Mouse (Mus musculus): ENCODE measurements around the gene Eef1akmt2. TPM values are rescaled to one million over a fixed set of nuclear protein-coding genes. Genes with fewer than 3 reads are reported as not detected.
A peak's percentile ranks its signal among the peaks of the same experiment; 100 is the strongest.

The Eef1akmt2 gene
- polyA plus RNA-seq, 1 experiment from 2014 or later = 91.4 TPM

- WGBS = 50% methylated on average over 13 of the region's 13 CpGs
- H3K9ac ChIP-seq (replicated peaks) = no peak overlapping the region
Measured at GRCm38 (mm10) chr7:132806926-132807857, 45.3 kb downstream of the Eef1akmt2 start.

GRCm38 (mm10) chr7:132806286-132806685 is 46.2 kb downstream of the Eef1akmt2 start:
- Histone ChIP-seq H3K36me3 (no peaks in the 10 kb centered on the region), H3K9me3 (no peaks in the 10 kb centered on the region), H3K4me3 (no peak overlapping the region), H3K27me3 (no peaks in the 10 kb centered on the region), H3K4me2 (replicated peaks) (no peak overlapping the region), H3K4me1 (peaks cover 58% of the 10 kb centered on the region), H3K27ac (replicated peaks) (no peak overlapping the region; the same call in 1 of the 2 replicates), H3K9ac (replicated peaks) (peak overlapping the region; percentile 12; the same call in 1 of the 2 replicates)
- ATAC-seq (ENCODE audit: low FRiP score, low read depth) = no peak
- 54% methylated on average over 5 of the region's 5 CpGs for WGBS

More at GRCm38 (mm10) chr7:132806926-132807857, 45.3 kb downstream of the Eef1akmt2 start:
- Histone ChIP-seq H3K4me2 (replicated peaks) (0 out of 2 replicates have a peak overlapping the region, but pooled peaks have one; percentile 9), H3K27me3 (no peaks in the 10 kb centered on the region), H3K9me3 (no peaks in the 10 kb centered on the region), H3K27ac (replicated peaks) (0 out of 2 replicates have a peak overlapping the region, but pooled peaks have one; percentile 79), H3K36me3 (no peaks in the 10 kb centered on the region), H3K4me1 (peaks cover 66% of the 10 kb centered on the region), H3K4me3 (no peak overlapping the region)
- no peak for ATAC-seq (ENCODE audit: low FRiP score, low read depth)

DNA sequence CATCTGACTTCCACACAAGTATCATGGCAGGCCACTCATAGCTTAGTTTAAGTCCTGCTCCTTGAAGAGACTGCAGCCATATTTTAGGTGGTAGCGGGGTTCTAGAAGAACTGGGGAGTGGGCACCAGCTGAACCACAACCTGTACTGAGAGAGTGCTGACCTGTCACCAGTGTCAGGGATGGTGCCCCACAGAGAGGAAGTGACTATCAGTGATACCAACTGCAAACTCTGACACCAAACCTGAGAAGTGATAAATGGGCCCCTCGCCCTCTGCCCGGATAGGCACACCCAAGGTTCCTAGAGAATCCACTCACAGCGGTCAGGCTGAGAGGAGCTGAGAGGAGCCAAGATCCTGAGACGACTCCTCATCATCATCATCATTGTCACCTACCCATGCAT is 47.5 kb downstream of the Eef1akmt2 start:
- Histone ChIP-seq H3K9ac (replicated peaks) (no peak overlapping the region), H3K4me2 (replicated peaks) (no peak overlapping the region), H3K4me1 (peaks cover 49% of the 10 kb centered on the region), H3K36me3 (no peaks in the 10 kb centered on the region), H3K4me3 (no peak overlapping the region), H3K27me3 (no peaks in the 10 kb centered on the region), H3K9me3 (no peaks in the 10 kb centered on the region), H3K27ac (replicated peaks) (no peak overlapping the region)
- ATAC-seq (ENCODE audit: low FRiP score, low read depth) = no peak
- WGBS = 91% methylated on average over 5 of the region's 5 CpGs

DNA sequence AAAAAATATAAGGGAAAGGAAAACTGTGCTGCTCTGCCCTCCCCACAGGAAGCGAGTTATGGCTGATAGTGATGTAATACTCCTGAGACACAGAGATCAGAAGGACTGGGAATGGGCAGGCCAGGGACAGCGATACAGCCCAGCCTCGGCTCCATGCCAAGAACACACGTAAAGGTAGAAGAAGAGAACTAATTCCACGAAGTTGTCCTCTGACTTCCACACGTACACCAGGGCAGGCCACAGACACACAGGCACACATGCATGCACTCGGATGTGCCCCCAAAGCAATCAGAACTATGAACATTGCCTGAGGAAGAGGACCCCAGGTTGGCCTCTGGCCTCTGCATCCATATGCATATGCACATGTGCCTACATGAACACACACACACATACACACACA is 48.0 kb downstream of the Eef1akmt2 start:
- WGBS = 86% methylated on average over 7 of the region's 7 CpGs
- no peak overlapping the region for H3K9ac ChIP-seq (replicated peaks)
- H3K4me3 ChIP-seq = no peak overlapping the region
- no peak overlapping the region for H3K4me2 ChIP-seq (replicated peaks)
- H3K4me1 ChIP-seq = peaks cover 44% of the 10 kb centered on the region
- no peaks in the 10 kb centered on the region for H3K27me3 ChIP-seq
- H3K36me3 ChIP-seq = no peaks in the 10 kb centered on the region
- no peaks in the 10 kb centered on the region for H3K9me3 ChIP-seq
- no peak for ATAC-seq (ENCODE audit: low FRiP score, low read depth)
- no peak overlapping the region for H3K27ac ChIP-seq (replicated peaks)

- H3K27ac ChIP-seq (replicated peaks) = no peak overlapping the region
- H3K4me2 ChIP-seq (replicated peaks) = no peak overlapping the region
- no peak for ATAC-seq (ENCODE audit: low FRiP score, low read depth)
- H3K4me3 ChIP-seq = no peak overlapping the region
- H3K9ac ChIP-seq (replicated peaks) = no peak overlapping the region
- H3K36me3 ChIP-seq = no peaks in the 10 kb centered on the region
- H3K9me3 ChIP-seq = no peaks in the 10 kb centered on the region
- peaks cover 39% of the 10 kb centered on the region for H3K4me1 ChIP-seq
- H3K27me3 ChIP-seq = no peaks in the 10 kb centered on the region
- 90% methylated on average over 3 of the region's 3 CpGs for WGBS
Measured at GRCm38 (mm10) chr7:132803962-132804361, 48.5 kb downstream of the Eef1akmt2 start.

GRCm38 (mm10) chr7:132803336-132803735 is 49.1 kb downstream of the Eef1akmt2 start:
- no peak for ATAC-seq (ENCODE audit: low FRiP score, low read depth)
- H3K4me1 ChIP-seq = peaks cover 33% of the 10 kb centered on the region
- H3K4me2 ChIP-seq (replicated peaks) = no peak overlapping the region
- H3K36me3 ChIP-seq = 0 out of 2 replicates have a peak, but pooled peaks cover 3% of the 10 kb centered on the region
- H3K9me3 ChIP-seq = no peaks in the 10 kb centered on the region
- H3K9ac ChIP-seq (replicated peaks) = no peak overlapping the region
- H3K27ac ChIP-seq (replicated peaks) = no peak overlapping the region
- WGBS = 79% methylated on average over 2 of the region's 2 CpGs
- no peaks in the 10 kb centered on the region for H3K27me3 ChIP-seq
- no peak overlapping the region for H3K4me3 ChIP-seq

- H3K4me1 ChIP-seq = peaks cover 27% of the 10 kb centered on the region
- 0 out of 2 replicates have a peak, but pooled peaks cover 3% of the 10 kb centered on the region for H3K36me3 ChIP-seq
- no peak overlapping the region for H3K4me2 ChIP-seq (replicated peaks)
- H3K27me3 ChIP-seq = no peaks in the 10 kb centered on the region
- no peak overlapping the region for H3K9ac ChIP-seq (replicated peaks)
- H3K27ac ChIP-seq (replicated peaks) = no peak overlapping the region
- ATAC-seq (ENCODE audit: low FRiP score, low read depth) = no peak
- WGBS = 90% methylated on average over 11 of the region's 11 CpGs
- H3K4me3 ChIP-seq = no peak overlapping the region
- no peaks in the 10 kb centered on the region for H3K9me3 ChIP-seq
Measured at GRCm38 (mm10) chr7:132802691-132803090, 49.8 kb downstream of the Eef1akmt2 start.

DNA sequence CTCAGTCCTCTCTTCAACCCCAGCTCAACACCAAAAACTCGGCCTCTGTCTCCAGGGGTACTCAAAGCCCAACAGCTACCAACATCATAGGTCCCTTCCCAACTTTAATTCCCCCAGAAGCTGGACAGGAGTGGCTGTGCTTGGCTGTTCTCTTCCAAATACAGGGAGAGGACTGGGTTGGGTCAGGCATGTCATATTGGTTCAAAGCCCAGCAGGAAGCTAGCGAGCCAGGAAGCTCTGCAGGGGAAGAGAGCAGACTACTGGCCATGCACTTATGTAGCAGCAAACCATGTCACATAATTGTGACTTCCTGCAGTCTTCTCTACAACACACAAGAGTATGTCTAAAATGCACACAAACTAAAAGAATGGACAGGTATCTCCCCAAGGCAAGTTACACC is 50.4 kb downstream of the Eef1akmt2 start:
- no peaks in the 10 kb centered on the region for H3K27me3 ChIP-seq
- H3K4me2 ChIP-seq (replicated peaks) = no peak overlapping the region
- H3K4me1 ChIP-seq = peaks cover 20% of the 10 kb centered on the region
- no peaks in the 10 kb centered on the region for H3K9me3 ChIP-seq
- WGBS = 83% methylated on average over 2 of the region's 2 CpGs
- 0 out of 2 replicates have a peak, but pooled peaks cover 3% of the 10 kb centered on the region for H3K36me3 ChIP-seq
- no peak for ATAC-seq (ENCODE audit: low FRiP score, low read depth)
- no peak overlapping the region for H3K27ac ChIP-seq (replicated peaks)
- H3K9ac ChIP-seq (replicated peaks) = no peak overlapping the region
- no peak overlapping the region for H3K4me3 ChIP-seq

DNA sequence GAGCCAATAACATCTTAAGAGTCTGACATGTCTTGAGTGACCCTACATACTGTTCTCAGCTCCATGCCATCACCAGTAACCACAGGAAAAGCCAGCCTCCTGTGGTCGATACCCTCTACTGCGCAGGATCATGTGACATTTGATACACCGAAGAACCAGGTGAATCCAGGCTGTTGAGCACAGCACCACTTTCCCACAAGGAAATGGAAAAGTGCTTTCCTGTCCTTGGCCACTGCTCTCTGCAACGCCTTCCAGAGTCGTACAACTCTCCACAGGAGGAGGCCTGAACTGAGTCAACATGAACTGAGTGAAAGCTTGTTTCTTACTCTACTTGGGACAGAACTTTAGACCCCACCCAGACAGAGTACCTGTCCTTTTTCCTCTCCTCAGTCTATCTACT is 51.0 kb downstream of the Eef1akmt2 start:
- Histone ChIP-seq H3K36me3 (0 out of 2 replicates have a peak, but pooled peaks cover 3% of the 10 kb centered on the region), H3K9me3 (no peaks in the 10 kb centered on the region), H3K4me1 (peaks cover 15% of the 10 kb centered on the region), H3K9ac (replicated peaks) (no peak overlapping the region), H3K4me3 (no peak overlapping the region), H3K27me3 (no peaks in the 10 kb centered on the region), H3K27ac (replicated peaks) (no peak overlapping the region), H3K4me2 (replicated peaks) (no peak overlapping the region)
- 89% methylated on average over 5 of the region's 5 CpGs for WGBS
- no peak for ATAC-seq (ENCODE audit: low FRiP score, low read depth)

GRCm38 (mm10) chr7:132800868-132801267 is 51.6 kb downstream of the Eef1akmt2 start:
- no peaks in the 10 kb centered on the region for H3K27me3 ChIP-seq
- H3K4me1 ChIP-seq = peaks cover 8% of the 10 kb centered on the region
- 81% methylated on average over 10 of the region's 10 CpGs for WGBS
- H3K4me2 ChIP-seq (replicated peaks) = no peak overlapping the region
- ATAC-seq (ENCODE audit: low FRiP score, low read depth) = no peak
- no peaks in the 10 kb centered on the region for H3K9me3 ChIP-seq
- no peak overlapping the region for H3K9ac ChIP-seq (replicated peaks)
- H3K36me3 ChIP-seq = 0 out of 2 replicates have a peak, but pooled peaks cover 3% of the 10 kb centered on the region
- no peak overlapping the region for H3K27ac ChIP-seq (replicated peaks)
- no peak overlapping the region for H3K4me3 ChIP-seq

DNA sequence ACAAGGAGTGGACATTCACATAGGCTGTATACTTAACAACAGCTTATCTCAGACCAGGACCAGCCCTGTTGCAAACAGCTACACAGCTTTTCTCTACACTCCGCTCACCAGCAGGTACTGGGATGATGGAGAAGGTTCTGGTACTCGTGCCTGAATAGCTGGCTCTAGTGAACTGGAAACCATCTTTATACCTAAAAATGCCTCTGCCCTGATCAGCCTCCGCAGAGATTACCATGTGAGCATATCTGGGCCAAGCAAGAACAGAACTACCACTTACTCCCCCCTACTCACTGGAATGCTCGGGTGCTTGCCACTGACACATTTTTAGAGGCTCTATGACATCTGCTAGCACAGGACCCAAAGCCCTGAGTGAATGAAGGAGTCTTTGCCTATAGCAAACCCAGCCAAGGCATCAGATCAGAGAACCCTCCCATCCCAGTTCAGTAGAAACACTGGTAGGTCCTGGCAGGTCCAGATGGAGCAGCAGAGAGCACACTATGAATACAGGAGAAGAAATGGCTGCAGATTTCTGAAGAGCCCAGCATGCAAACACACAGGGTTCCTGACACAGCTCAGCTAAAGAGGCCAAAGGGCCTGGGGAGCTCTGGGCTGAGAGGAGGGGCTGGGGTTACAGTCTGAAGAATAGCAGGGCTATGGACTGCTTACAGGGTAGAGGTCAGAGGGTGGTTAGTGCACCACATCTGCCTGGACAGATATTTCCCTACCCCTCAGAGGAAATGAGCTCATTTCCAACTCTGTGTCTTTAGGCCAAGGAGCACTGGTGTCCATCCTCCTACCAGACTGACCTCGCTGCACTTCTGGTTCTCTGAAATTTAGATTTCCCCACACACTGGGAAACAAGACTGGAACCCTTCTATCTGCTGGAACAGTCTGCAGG is 53.1 kb downstream of the Eef1akmt2 start:
- Histone ChIP-seq H3K4me1 (peaks cover 4% of the 10 kb centered on the region), H3K27ac (replicated peaks) (no peak overlapping the region), H3K4me2 (replicated peaks) (no peak overlapping the region), H3K4me3 (no peak overlapping the region), H3K36me3 (0 out of 2 replicates have a peak, but pooled peaks cover 3% of the 10 kb centered on the region), H3K9ac (replicated peaks) (no peak overlapping the region), H3K9me3 (no peaks in the 10 kb centered on the region), H3K27me3 (no peaks in the 10 kb centered on the region)
- ATAC-seq (ENCODE audit: low FRiP score, low read depth) = no peak
- 88% methylated on average over 5 of the region's 5 CpGs for WGBS
